Mouse (Mus musculus): Measurements from ENCODE around the gene Phf21a.

GRCm38 (mm10) chr2:92342418-92342817 lies 249.5 kb downstream of the Phf21a start:
- TF ChIP-seq GATA1 (IDR thresholded peaks at IDR 0.05; ENCODE audit: low read length): no peak
- TF ChIP-seq TAL1 (IDR thresholded peaks at IDR 0.05; ENCODE audit: low read length): no peak
